Mouse (Mus musculus): ENCODE results near the gene Gm815. TPM values are rescaled to one million over a fixed set of nuclear protein-coding genes. Genes with fewer than 3 reads are reported as not detected.

Gene Gm815
- polyA plus RNA-seq (2014; fragmentation: Nextera tagmentation; extraction: Ambion mirVana) = not detected in 2 replicates

- Histone ChIP-seq H3K4me3 (ENCODE audit: low read depth, low read length) (no peak within 1 kb of the TSS), H3K9ac (ENCODE audit: low read length) (no peak within 1 kb of the TSS), H3K9me3 (ENCODE audit: control insufficient read depth, low read length) (no peaks in the 10 kb centered on the region), H3K27ac (ENCODE audit: low read depth, low read length) (no peak within 1 kb of the TSS), H3K36me3 (ENCODE audit: control insufficient read depth, insufficient read depth, low read length) (no peaks in the 10 kb centered on the region), H3K4me2 (no peak within 1 kb of the TSS), H3K4me1 (ENCODE audit: control insufficient read depth, insufficient read depth, low read length) (no peaks in the 10 kb centered on the region), H3K27me3 (ENCODE audit: control insufficient read depth, insufficient read depth, low read length) (no peaks in the 10 kb centered on the region)
- peak; percentile 21 for DNase-seq (ENCODE audit: low spot score, missing footprints)
- ATAC-seq (ENCODE audit: low FRiP score) = no peak
- 90% methylated on average over 6 of the region's 6 CpGs for WGBS
Measured at GRCm38 (mm10) chr19:26885616-26886015, at the start of gene Gm815. TSS of gene Gm815 (plus strand) at chr19:26885881.

- H3K9ac ChIP-seq (ENCODE audit: low read length) = no peak overlapping the region
- WGBS = 83% methylated on average over 1 of the region's 1 CpGs
- no peak overlapping the region for H3K4me3 ChIP-seq (ENCODE audit: low read depth, low read length)
- DNase-seq (ENCODE audit: low spot score, missing footprints) (no peak), ATAC-seq (ENCODE audit: low FRiP score) (no peak)
- H3K27ac ChIP-seq (ENCODE audit: low read depth, low read length) = no peak overlapping the region
- H3K36me3 ChIP-seq (ENCODE audit: control insufficient read depth, insufficient read depth, low read length) = no peaks in the 10 kb centered on the region
- H3K27me3 ChIP-seq (ENCODE audit: control insufficient read depth, insufficient read depth, low read length) = no peaks in the 10 kb centered on the region
- H3K9me3 ChIP-seq (ENCODE audit: control insufficient read depth, low read length) = no peaks in the 10 kb centered on the region
- no peaks in the 10 kb centered on the region for H3K4me1 ChIP-seq (ENCODE audit: control insufficient read depth, insufficient read depth, low read length)
- H3K4me2 ChIP-seq = no peak overlapping the region
Measured at GRCm38 (mm10) chr19:26837626-26838025, 48.1 kb upstream of the Gm815 start.

- DNase-seq (ENCODE audit: low spot score, missing footprints) (no peak), ATAC-seq (ENCODE audit: low FRiP score) (no peak)
- WGBS = 85% methylated on average over 6 of the region's 6 CpGs
- no peak overlapping the region for H3K4me3 ChIP-seq (ENCODE audit: low read depth, low read length)
- no peaks in the 10 kb centered on the region for H3K9me3 ChIP-seq (ENCODE audit: control insufficient read depth, low read length)
- H3K27ac ChIP-seq (ENCODE audit: low read depth, low read length) = peak overlapping the region; percentile 93
- H3K4me2 ChIP-seq = no peak overlapping the region
- H3K4me1 ChIP-seq (ENCODE audit: control insufficient read depth, insufficient read depth, low read length) = peaks cover 16% of the 10 kb centered on the region
- H3K9ac ChIP-seq (ENCODE audit: low read length) = no peak overlapping the region
- H3K27me3 ChIP-seq (ENCODE audit: control insufficient read depth, insufficient read depth, low read length) = no peaks in the 10 kb centered on the region; the same call in 1 of the 2 replicates
- no peaks in the 10 kb centered on the region for H3K36me3 ChIP-seq (ENCODE audit: control insufficient read depth, insufficient read depth, low read length)
Measured at GRCm38 (mm10) chr19:26843896-26844295, 41.8 kb upstream of the Gm815 start.

- WGBS = 5% methylated on average over 8 of the region's 8 CpGs
- Histone ChIP-seq H3K27ac (ENCODE audit: low read depth, low read length) (peak overlapping the region; percentile 93), H3K36me3 (ENCODE audit: control insufficient read depth, insufficient read depth, low read length) (no peaks in the 10 kb centered on the region), H3K4me1 (ENCODE audit: control insufficient read depth, insufficient read depth, low read length) (peaks cover 16% of the 10 kb centered on the region), H3K9me3 (ENCODE audit: control insufficient read depth, low read length) (no peaks in the 10 kb centered on the region), H3K4me3 (ENCODE audit: low read depth, low read length) (no peak overlapping the region), H3K9ac (ENCODE audit: low read length) (no peak overlapping the region), H3K27me3 (ENCODE audit: control insufficient read depth, insufficient read depth, low read length) (no peaks in the 10 kb centered on the region; the same call in 1 of the 2 replicates), H3K4me2 (no peak overlapping the region; the same call in 1 of the 2 replicates)
- peak; percentile 97 for DNase-seq (ENCODE audit: low spot score, missing footprints)
- peak; percentile 91 for ATAC-seq (ENCODE audit: low FRiP score)
Measured at GRCm38 (mm10) chr19:26844813-26845212, 40.9 kb upstream of the Gm815 start.

GRCm38 (mm10) chr19:26845276-26846016, 40.2 kb upstream of the Gm815 start:
- H3K4me1 ChIP-seq (ENCODE audit: control insufficient read depth, insufficient read depth, low read length) = peaks cover 16% of the 10 kb centered on the region
- ATAC-seq (ENCODE audit: low FRiP score) (peak; percentile 97), DNase-seq (ENCODE audit: low spot score, missing footprints) (peak; percentile 100)
- H3K4me3 ChIP-seq (ENCODE audit: low read depth, low read length) = peak overlapping the region; percentile 27; the same call in 1 of the 2 replicates
- peak overlapping the region; percentile 48 for H3K4me2 ChIP-seq
- peak overlapping the region; percentile 61 for H3K9ac ChIP-seq (ENCODE audit: low read length)
- under 1% methylated on average over 16 of the region's 16 CpGs for WGBS
- H3K27me3 ChIP-seq (ENCODE audit: control insufficient read depth, insufficient read depth, low read length) = no peaks in the 10 kb centered on the region; the same call in 1 of the 2 replicates
- H3K9me3 ChIP-seq (ENCODE audit: control insufficient read depth, low read length) = no peaks in the 10 kb centered on the region
- no peaks in the 10 kb centered on the region for H3K36me3 ChIP-seq (ENCODE audit: control insufficient read depth, insufficient read depth, low read length)
- H3K27ac ChIP-seq (ENCODE audit: low read depth, low read length) = peak overlapping the region; percentile 93

- H3K4me1 ChIP-seq (ENCODE audit: control insufficient read depth, insufficient read depth, low read length) = peaks cover 16% of the 10 kb centered on the region
- peak overlapping the region; percentile 93 for H3K27ac ChIP-seq (ENCODE audit: low read depth, low read length)
- no peaks in the 10 kb centered on the region; the same call in 1 of the 2 replicates for H3K27me3 ChIP-seq (ENCODE audit: control insufficient read depth, insufficient read depth, low read length)
- H3K9me3 ChIP-seq (ENCODE audit: control insufficient read depth, low read length) = no peaks in the 10 kb centered on the region
- peak overlapping the region; percentile 61 for H3K9ac ChIP-seq (ENCODE audit: low read length)
- no peaks in the 10 kb centered on the region for H3K36me3 ChIP-seq (ENCODE audit: control insufficient read depth, insufficient read depth, low read length)
- DNase-seq (ENCODE audit: low spot score, missing footprints) = peak; percentile 91
- H3K4me3 ChIP-seq (ENCODE audit: low read depth, low read length) = peak overlapping the region; percentile 27; the same call in 1 of the 2 replicates
- WGBS = 0% methylated on average over 1 of the region's 1 CpGs
- peak overlapping the region; percentile 48 for H3K4me2 ChIP-seq
- no peak for ATAC-seq (ENCODE audit: low FRiP score)
Measured at GRCm38 (mm10) chr19:26846017-26846285, 39.7 kb upstream of the Gm815 start.

- peak; percentile 81 for DNase-seq (ENCODE audit: low spot score, missing footprints)
- 85% methylated on average over 10 of the region's 10 CpGs for WGBS
- H3K4me1 ChIP-seq (ENCODE audit: control insufficient read depth, insufficient read depth, low read length) = peaks cover 10% of the 10 kb centered on the region
- no peaks in the 10 kb centered on the region; the same call in 1 of the 2 replicates for H3K27me3 ChIP-seq (ENCODE audit: control insufficient read depth, insufficient read depth, low read length)
- H3K9ac ChIP-seq (ENCODE audit: low read length) = no peak overlapping the region
- no peaks in the 10 kb centered on the region for H3K36me3 ChIP-seq (ENCODE audit: control insufficient read depth, insufficient read depth, low read length)
- no peaks in the 10 kb centered on the region for H3K9me3 ChIP-seq (ENCODE audit: control insufficient read depth, low read length)
- no peak overlapping the region for H3K27ac ChIP-seq (ENCODE audit: low read depth, low read length)
- ATAC-seq (ENCODE audit: low FRiP score) = no peak
- no peak overlapping the region for H3K4me3 ChIP-seq (ENCODE audit: low read depth, low read length)
- no peak overlapping the region for H3K4me2 ChIP-seq
Measured at GRCm38 (mm10) chr19:26851017-26851782, 34.5 kb upstream of the Gm815 start.

GRCm38 (mm10) chr19:26852325-26852900, 33.3 kb upstream of the Gm815 start:
- ATAC-seq (ENCODE audit: low FRiP score) (no peak), DNase-seq (ENCODE audit: low spot score, missing footprints) (peak; percentile 83)
- Histone ChIP-seq H3K36me3 (ENCODE audit: control insufficient read depth, insufficient read depth, low read length) (no peaks in the 10 kb centered on the region), H3K4me3 (ENCODE audit: low read depth, low read length) (no peak overlapping the region), H3K27ac (ENCODE audit: low read depth, low read length) (no peak overlapping the region), H3K4me2 (no peak overlapping the region), H3K9ac (ENCODE audit: low read length) (no peak overlapping the region), H3K9me3 (ENCODE audit: control insufficient read depth, low read length) (no peaks in the 10 kb centered on the region), H3K27me3 (ENCODE audit: control insufficient read depth, insufficient read depth, low read length) (no peaks in the 10 kb centered on the region), H3K4me1 (ENCODE audit: control insufficient read depth, insufficient read depth, low read length) (no peaks in the 10 kb centered on the region)
- 72% methylated on average over 10 of the region's 10 CpGs for WGBS

Measured in midbrain, embryonic 11.5 days (tissue).